Mouse (Mus musculus) heart, adult 2 months (tissue): ENCODE data around the gene Erc2. TPM values are rescaled to one million over a fixed set of nuclear protein-coding genes. Genes with fewer than 3 reads are reported as not detected.

Experiments used
- DNase-seq, 2 experiments: peaks; one replicate each; pipeline ENCODE4 v3.0.0; 2021
- H3K27ac ChIP-seq: fragments of 200-600 bp; 2 replicates; pipeline ENCODE4 v1.8.1; 2022
- H3K27me3 ChIP-seq: fragments of 200-500 bp; 2 replicates; pipeline ENCODE4 v1.6.1; 2012; ENCODE audit warnings: mild to moderate bottlenecking, low read length, inconsistent platforms, mixed read lengths; ENCODE audit not compliant: control insufficient read depth, insufficient read depth
- H3K36me3 ChIP-seq: fragments of 200-500 bp; 2 replicates; pipeline ENCODE4 v1.6.1; 2012; ENCODE audit warnings: low read length, inconsistent platforms; ENCODE audit not compliant: control insufficient read depth, insufficient read depth
- H3K4me1 ChIP-seq: fragments of 200-500 bp; 2 replicates; pipeline ENCODE4 v1.6.1; 2011; ENCODE audit warnings: low read length; ENCODE audit not compliant: control insufficient read depth, insufficient read depth
- H3K4me3 ChIP-seq: fragments of 200-600 bp; 2 replicates; pipeline ENCODE4 v1.8.1; 2022
- H3K79me2 ChIP-seq: fragments of 200-500 bp; replicated peaks from 2 replicates; pipeline ENCODE4 v1.6.1; 2012; ENCODE audit warnings: mild to moderate bottlenecking, inconsistent platforms, low read length, moderate library complexity, mixed read lengths; ENCODE audit not compliant: control insufficient read depth, insufficient read depth
- H3K9ac ChIP-seq: fragments of 200-500 bp; 2 replicates; pipeline ENCODE4 v1.6.1; 2012; ENCODE audit warnings: low read depth, mild to moderate bottlenecking, control low read depth, inconsistent platforms, low read length, mixed read lengths
- CTCF ChIP-seq: fragments of 200-600 bp; IDR thresholded peaks from 2 replicates; pipeline ENCODE4 v1.8.1; 2022; ENCODE audit warnings: antibody characterized with exemption, mild to moderate bottlenecking, moderate library complexity
- EP300 ChIP-seq: fragments of 200-500 bp; IDR thresholded peaks from 2 replicates; pipeline ENCODE4 v1.6.1; 2011; ENCODE audit warnings: low read depth, low read length, control low read depth; ENCODE audit not compliant: insufficient read depth
- POLR2A ChIP-seq: fragments of 200-500 bp; IDR thresholded peaks from 2 replicates; pipeline ENCODE4 v1.6.1; 2011; ENCODE audit warnings: mild to moderate bottlenecking, low read depth, low read length, control low read depth; ENCODE audit not compliant: insufficient read depth
- WGBS: fragments of 180-500 bp; shearing (Covaris S2); methylation state at CpG from one replicate; pipeline ENCODE4 v1.1.7; 2018; 5-methylcytosine and 5-hydroxymethylcytosine counted together
- intact Hi-C: fragments of 180-260 bp; cut with DNase I; formaldehyde crosslinking; loops from one replicate; pipeline ENCODE4 v1.15.1; 2025
- polyA plus RNA-seq: library from polyadenylated mRNA; depleted of rRNA; stranded (reverse); fragments of >200 nt; gene quantifications from 2 replicates; pipeline ENCODE4 v1.2.3, GENCODE M21; 2012
- total RNA-seq, 2 experiments: library from RNA; stranded (reverse); gene quantifications; 2 replicates each; pipeline ENCODE4 v1.2.3; 2021

Gene Erc2
- total and polyA plus RNA-seq, 3 experiments: 0.49 to 0.68 (median 0.64) TPM

- intact Hi-C loops: no loop called here
- H3K27ac ChIP-seq: no peak overlapping the region
- H3K4me3 ChIP-seq: no peak overlapping the region
- H3K4me1 ChIP-seq: no peaks in the 10 kb centered on the region
- no peaks in the 10 kb centered on the region for H3K36me3 ChIP-seq
- WGBS: 40% methylated on average over 8 of the region's 8 CpGs
- DNase-seq: no peak
- H3K9ac ChIP-seq: no peak overlapping the region
- TF ChIP-seq EP300 (no peak), CTCF (no peak), POLR2A (no peak)
- H3K79me2 ChIP-seq: no peaks in the 10 kb centered on the region
- H3K27me3 ChIP-seq: no peaks in the 10 kb centered on the region
Measured at GRCm38 (mm10) chr14:28328512-28328911, 706.3 kb downstream of the Erc2 start.

GRCm38 (mm10) chr14:28331108-28331507, 708.9 kb downstream of the Erc2 start:
- Histone ChIP-seq H3K36me3 (no peaks in the 10 kb centered on the region), H3K79me2 (no peaks in the 10 kb centered on the region), H3K9ac (no peak overlapping the region), H3K4me3 (no peak overlapping the region), H3K4me1 (no peaks in the 10 kb centered on the region), H3K27ac (no peak overlapping the region), H3K27me3 (no peaks in the 10 kb centered on the region)
- 85% methylated on average over 5 of the region's 5 CpGs for WGBS
- TF ChIP-seq POLR2A: no peak
- TF ChIP-seq EP300: no peak
- no peak for TF ChIP-seq CTCF
- intact Hi-C loops: no loop called here
- DNase-seq: no peak

DNA sequence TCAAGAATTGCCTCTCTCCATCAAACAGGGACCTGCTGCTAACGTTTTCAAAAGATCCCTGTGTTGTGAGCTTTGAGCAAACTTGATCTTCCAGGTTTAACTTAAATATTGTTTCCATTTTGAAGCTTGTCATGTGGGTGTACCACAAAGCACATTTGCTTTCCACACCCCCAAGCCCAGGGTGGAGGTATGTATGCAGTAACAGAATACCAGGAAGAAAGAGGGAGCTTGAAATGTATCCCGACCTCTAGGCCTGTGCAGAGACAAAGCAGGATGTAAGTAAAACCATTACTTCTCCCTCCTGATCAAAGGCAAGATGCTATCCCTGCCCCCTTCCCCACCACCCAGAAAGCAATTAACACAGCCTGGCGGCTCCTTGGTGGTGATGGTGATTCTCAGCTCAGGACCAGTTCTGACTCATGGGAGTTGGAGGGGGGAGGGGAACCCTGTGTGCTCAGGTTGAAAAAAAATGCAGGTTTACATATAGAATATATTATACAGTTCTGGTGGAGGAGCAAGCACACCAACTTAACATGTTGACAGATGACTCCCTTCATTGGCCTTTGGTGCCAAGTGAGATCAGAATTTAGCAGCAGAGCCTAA, 710.2 kb downstream of the Erc2 start:
- TF ChIP-seq CTCF (no peak), POLR2A (no peak), EP300 (no peak)
- Histone ChIP-seq H3K36me3 (no peaks in the 10 kb centered on the region), H3K79me2 (no peaks in the 10 kb centered on the region), H3K27me3 (no peaks in the 10 kb centered on the region), H3K4me3 (no peak overlapping the region), H3K9ac (no peak overlapping the region), H3K27ac (no peak overlapping the region), H3K4me1 (no peaks in the 10 kb centered on the region)
- DNase-seq: no peak
- 70% methylated on average over 3 of the region's 3 CpGs for WGBS
- intact Hi-C loops: no loop called here

- Histone ChIP-seq H3K27ac (no peak overlapping the region), H3K4me1 (no peaks in the 10 kb centered on the region), H3K79me2 (no peaks in the 10 kb centered on the region), H3K9ac (no peak overlapping the region), H3K36me3 (no peaks in the 10 kb centered on the region), H3K4me3 (no peak overlapping the region), H3K27me3 (no peaks in the 10 kb centered on the region)
- no peak for TF ChIP-seq POLR2A
- TF ChIP-seq EP300: no peak
- no peak for TF ChIP-seq CTCF
- intact Hi-C loops: no loop called here
- no peak for DNase-seq
- WGBS: 85% methylated on average over 3 of the region's 3 CpGs
Measured at GRCm38 (mm10) chr14:28339146-28339545, 716.9 kb downstream of the Erc2 start.

GRCm38 (mm10) chr14:28349129-28349528, 726.9 kb downstream of the Erc2 start:
- no peaks in the 10 kb centered on the region for H3K36me3 ChIP-seq
- WGBS: 95% methylated on average over 1 of the region's 1 CpGs
- no peak for TF ChIP-seq EP300
- no peak for TF ChIP-seq CTCF
- TF ChIP-seq POLR2A: no peak
- no peaks in the 10 kb centered on the region for H3K27me3 ChIP-seq
- H3K9ac ChIP-seq: no peak overlapping the region
- no peak for DNase-seq
- intact Hi-C loops: no loop called here
- H3K4me1 ChIP-seq: no peaks in the 10 kb centered on the region
- no peak overlapping the region for H3K4me3 ChIP-seq
- H3K79me2 ChIP-seq: no peaks in the 10 kb centered on the region
- H3K27ac ChIP-seq: no peak overlapping the region

GRCm38 (mm10) chr14:28356031-28356430, 733.8 kb downstream of the Erc2 start:
- no peaks in the 10 kb centered on the region for H3K4me1 ChIP-seq
- H3K4me3 ChIP-seq: no peak overlapping the region
- TF ChIP-seq CTCF (no peak), EP300 (no peak), POLR2A (no peak)
- intact Hi-C loops: no loop called here
- no peaks in the 10 kb centered on the region for H3K27me3 ChIP-seq
- no peak overlapping the region for H3K27ac ChIP-seq
- H3K79me2 ChIP-seq: no peaks in the 10 kb centered on the region
- no peaks in the 10 kb centered on the region for H3K36me3 ChIP-seq
- no peak overlapping the region for H3K9ac ChIP-seq
- no peak for DNase-seq
